Mouse (Mus musculus): ENCODE measurements at regions not wholly inside any gene's neighbourhood (a gene's known extent, or its start where the extent isn't known, plus 50 kb on each side); places are given as distances from the start of the nearest gene placed in this dataset.

DNA sequence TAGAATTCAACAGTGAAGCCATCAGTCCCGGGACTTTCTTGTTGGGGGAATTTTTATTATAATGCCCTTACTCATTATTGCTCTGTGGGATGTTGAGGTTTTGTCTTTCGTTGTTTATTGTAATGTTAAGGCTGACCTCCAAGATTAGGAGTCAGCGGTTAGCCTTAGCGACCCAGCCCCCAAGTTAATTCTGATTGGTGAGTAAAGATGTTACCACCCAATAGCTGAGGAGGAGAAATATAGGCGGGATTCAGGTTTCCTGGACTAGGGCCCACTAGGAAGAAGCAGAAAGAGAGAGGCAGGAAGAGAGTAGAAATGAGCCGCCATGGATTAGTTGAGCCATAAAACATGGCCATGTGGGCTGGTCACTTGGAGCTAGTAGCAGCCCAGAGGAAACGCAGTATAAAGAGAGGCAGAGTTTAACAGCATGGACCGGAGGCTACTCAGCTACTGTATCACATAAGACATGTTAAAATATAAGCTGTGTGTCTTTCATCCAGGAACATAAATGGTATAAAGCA, 302.1 kb upstream of the Ercc4 start:
- TF ChIP-seq EP300 (optimal IDR thresholded peaks at IDR 0.05), result no peak
- no peak for TF ChIP-seq CTCF (IDR thresholded peaks at IDR 0.05; ENCODE audit: low read depth)
